Mouse (Mus musculus): ENCODE results near the gene Pcbp4.

- TF ChIP-seq CTCF (conservative IDR thresholded peaks at IDR 0.05; ENCODE audit: insufficient read depth, insufficient read length, low read depth, low read length): no peak
- TF ChIP-seq POLR2A (IDR thresholded peaks at IDR 0.05; ENCODE audit: low read depth, low read length): no peak
Measured at GRCm38 (mm10) chr9:106466721-106467120, 13.6 kb downstream of the Pcbp4 start.
